Mouse (Mus musculus): Measurements from ENCODE around the gene Tnip2. TPM values are rescaled to one million over a fixed set of nuclear protein-coding genes. Genes with fewer than 3 reads are reported as not detected.

Tnip2 gene
- total RNA-seq, 1 experiment = 17.0 TPM

GRCm38 (mm10) chr5:34527352-34527751 is 13.6 kb upstream of the Tnip2 start:
- no peak for DNase-seq (ENCODE audit: low read depth, low spot score)
- 0 out of 4 replicates have a peak, but pooled peaks cover 0 to 6% of the 10 kb centered on the region in 2 experiments for H3K4me1 ChIP-seq (ENCODE audit: control insufficient read depth in 2 of 2, insufficient read depth in 2 of 2, low read length in 2 of 2, poor library complexity in 1 of 2)
- in situ Hi-C loops (cut with MboI; ENCODE audit: low sequenced_read_pairs in 2 of 2, unreplicated experiment in 2 of 2) = no loop called here
- H3K4me3 ChIP-seq (ENCODE audit: insufficient read depth in 1 of 2, low read depth in 1 of 2, low read length in 2 of 2, poor library complexity in 1 of 2, severe bottlenecking in 1 of 2) = no peak overlapping the region
- H3K9me3 ChIP-seq (ENCODE audit: control insufficient read depth, insufficient read depth, low read depth, low read length) = no peaks in the 10 kb centered on the region
- no peaks in the 10 kb centered on the region for H3K36me3 ChIP-seq (ENCODE audit: control insufficient read depth, insufficient read depth, low read length, poor library complexity, severe bottlenecking)
- TF ChIP-seq ZC3H11A (IDR thresholded peaks at IDR 0.05; ENCODE audit: borderline replicate concordance, low read depth, low read length) = no peak
- TF ChIP-seq HCFC1 (IDR thresholded peaks at IDR 0.05; ENCODE audit: borderline replicate concordance, insufficient read depth, low read length) = no peak
- TF ChIP-seq ZNF384 (IDR thresholded peaks at IDR 0.05; ENCODE audit: low read depth, low read length) = no peak
- TF ChIP-seq CHD2 (IDR thresholded peaks at IDR 0.05; ENCODE audit: low read depth, low read length) = no peak
- no peak for TF ChIP-seq MAFK (IDR thresholded peaks at IDR 0.05; ENCODE audit: insufficient read depth, low read depth, low read length)
- no peak overlapping the region for H3K27ac ChIP-seq (ENCODE audit: insufficient read depth, low read depth, low read length, poor library complexity, severe bottlenecking)
- no peak overlapping the region for H3K9ac ChIP-seq (ENCODE audit: insufficient read depth, low read depth, low read length, poor library complexity, severe bottlenecking)

- Histone ChIP-seq H3K9ac (ENCODE audit: insufficient read depth, low read depth, low read length, poor library complexity, severe bottlenecking) (no peak overlapping the region), H3K9me3 (ENCODE audit: control insufficient read depth, insufficient read depth, low read depth, low read length) (no peaks in the 10 kb centered on the region), H3K4me3 (ENCODE audit: insufficient read depth in 1 of 2, low read depth in 1 of 2, low read length in 2 of 2, poor library complexity in 1 of 2, severe bottlenecking in 1 of 2) (peak overlapping the region in 1 of 2 experiments; percentile 79; a peak in 1 of 4 replicates), H3K4me1 (ENCODE audit: control insufficient read depth in 2 of 2, insufficient read depth in 2 of 2, low read length in 2 of 2, poor library complexity in 1 of 2) (0 out of 4 replicates have a peak, but pooled peaks cover 0 to 6% of the 10 kb centered on the region in 2 experiments), H3K27ac (ENCODE audit: insufficient read depth, low read depth, low read length, poor library complexity, severe bottlenecking) (no peak overlapping the region), H3K36me3 (ENCODE audit: control insufficient read depth, insufficient read depth, low read length, poor library complexity, severe bottlenecking) (no peaks in the 10 kb centered on the region)
- in situ Hi-C loops (cut with MboI; ENCODE audit: low sequenced_read_pairs in 2 of 2, unreplicated experiment in 2 of 2) = no loop called here
- TF ChIP-seq ZNF384 (IDR thresholded peaks at IDR 0.05; ENCODE audit: low read depth, low read length) (no peak), ZC3H11A (IDR thresholded peaks at IDR 0.05; ENCODE audit: borderline replicate concordance, low read depth, low read length) (no peak), HCFC1 (IDR thresholded peaks at IDR 0.05; ENCODE audit: borderline replicate concordance, insufficient read depth, low read length) (no peak), MAFK (IDR thresholded peaks at IDR 0.05; ENCODE audit: insufficient read depth, low read depth, low read length) (no peak), CHD2 (IDR thresholded peaks at IDR 0.05; ENCODE audit: low read depth, low read length) (no peak)
- DNase-seq (ENCODE audit: low read depth, low spot score) = peak; percentile 12
Measured at GRCm38 (mm10) chr5:34526477-34526775, 12.6 kb upstream of the Tnip2 start.

- in situ Hi-C loops (cut with MboI; ENCODE audit: low sequenced_read_pairs in 2 of 2, unreplicated experiment in 2 of 2) = no loop called here
- Histone ChIP-seq H3K4me3 (ENCODE audit: insufficient read depth in 1 of 2, low read depth in 1 of 2, low read length in 2 of 2, poor library complexity in 1 of 2, severe bottlenecking in 1 of 2) (peak within 1 kb of the TSS; percentile 79 to 86), H3K36me3 (ENCODE audit: control insufficient read depth, insufficient read depth, low read length, poor library complexity, severe bottlenecking) (no peaks in the 10 kb centered on the region), H3K27ac (ENCODE audit: insufficient read depth, low read depth, low read length, poor library complexity, severe bottlenecking) (no peak within 1 kb of the TSS), H3K9ac (ENCODE audit: insufficient read depth, low read depth, low read length, poor library complexity, severe bottlenecking) (peak within 1 kb of the TSS; percentile 82), H3K4me1 (ENCODE audit: control insufficient read depth in 2 of 2, insufficient read depth in 2 of 2, low read length in 2 of 2, poor library complexity in 1 of 2) (0 out of 4 replicates have a peak, but pooled peaks cover 0 to 6% of the 10 kb centered on the region in 2 experiments), H3K9me3 (ENCODE audit: control insufficient read depth, insufficient read depth, low read depth, low read length) (no peaks in the 10 kb centered on the region)
- DNase-seq (ENCODE audit: low read depth, low spot score) = peak; percentile 93
- TF ChIP-seq CHD2 (IDR thresholded peaks at IDR 0.05; ENCODE audit: low read depth, low read length) (no peak), MAFK (IDR thresholded peaks at IDR 0.05; ENCODE audit: insufficient read depth, low read depth, low read length) (no peak), ZC3H11A (IDR thresholded peaks at IDR 0.05; ENCODE audit: borderline replicate concordance, low read depth, low read length) (no peak), ZNF384 (IDR thresholded peaks at IDR 0.05; ENCODE audit: low read depth, low read length) (no peak), HCFC1 (IDR thresholded peaks at IDR 0.05; ENCODE audit: borderline replicate concordance, insufficient read depth, low read length) (no peak)
Measured at GRCm38 (mm10) chr5:34525663-34526476, 12.1 kb upstream of the Tnip2 start, which contains the start of gene Sh3bp2. Gene Sh3bp2, plus strand, starts transcription at chr5:34525838.

- H3K27ac ChIP-seq (ENCODE audit: insufficient read depth, low read depth, low read length, poor library complexity, severe bottlenecking) = no peak overlapping the region
- in situ Hi-C loops (cut with MboI; ENCODE audit: low sequenced_read_pairs in 2 of 2, unreplicated experiment in 2 of 2) = no loop called here
Measured at GRCm38 (mm10) chr5:34524511-34524910, 10.7 kb upstream of the Tnip2 start.

More at GRCm38 (mm10) chr5:34524511-34524910, 10.7 kb upstream of the Tnip2 start:
- Histone ChIP-seq H3K9ac (ENCODE audit: insufficient read depth, low read depth, low read length, poor library complexity, severe bottlenecking) (no peak overlapping the region), H3K4me1 (ENCODE audit: control insufficient read depth in 2 of 2, insufficient read depth in 2 of 2, low read length in 2 of 2, poor library complexity in 1 of 2) (0 out of 4 replicates have a peak, but pooled peaks cover 0 to 6% of the 10 kb centered on the region in 2 experiments), H3K9me3 (ENCODE audit: control insufficient read depth, insufficient read depth, low read depth, low read length) (no peaks in the 10 kb centered on the region), H3K4me3 (ENCODE audit: insufficient read depth in 1 of 2, low read depth in 1 of 2, low read length in 2 of 2, poor library complexity in 1 of 2, severe bottlenecking in 1 of 2) (no peak overlapping the region), H3K36me3 (ENCODE audit: control insufficient read depth, insufficient read depth, low read length, poor library complexity, severe bottlenecking) (no peaks in the 10 kb centered on the region)
- no peak for DNase-seq (ENCODE audit: low read depth, low spot score)
- TF ChIP-seq ZNF384 (IDR thresholded peaks at IDR 0.05; ENCODE audit: low read depth, low read length) (no peak), HCFC1 (IDR thresholded peaks at IDR 0.05; ENCODE audit: borderline replicate concordance, insufficient read depth, low read length) (no peak), ZC3H11A (IDR thresholded peaks at IDR 0.05; ENCODE audit: borderline replicate concordance, low read depth, low read length) (no peak), MAFK (IDR thresholded peaks at IDR 0.05; ENCODE audit: insufficient read depth, low read depth, low read length) (no peak), CHD2 (IDR thresholded peaks at IDR 0.05; ENCODE audit: low read depth, low read length) (no peak)

Measured in ES-E14 (cell line).